Mouse (Mus musculus): ENCODE measurements around the gene Sdc4. TPM values are rescaled to one million over a fixed set of nuclear protein-coding genes. Genes with fewer than 3 reads are reported as not detected.

The Sdc4 gene
- total and polyA plus RNA-seq, 3 experiments = not detected

GRCm38 (mm10) chr2:164418308-164418875 lies 25.3 kb downstream of the Sdc4 start:
- DNase-seq (ENCODE audit: low read depth, low spot score) = no peak
- no peaks in the 10 kb centered on the region; a peak in 1 of 4 replicates for H3K27me3 ChIP-seq (ENCODE audit: control insufficient read depth in 1 of 2, insufficient read depth in 2 of 2, low read length in 2 of 2)
- TF ChIP-seq MAX (IDR thresholded peaks at IDR 0.05; ENCODE audit: low read length) (no peak), UBTF (IDR thresholded peaks at IDR 0.05; ENCODE audit: borderline replicate concordance, insufficient read depth, low read depth, low read length) (no peak), TAL1 (IDR thresholded peaks at IDR 0.05; ENCODE audit: low read length) (no peak), E2F4 (IDR thresholded peaks at IDR 0.05; ENCODE audit: borderline replicate concordance, low read depth, low read length) (no peak), POLR2AphosphoS2 (IDR thresholded peaks at IDR 0.05; ENCODE audit: low read length) (no peak), MYC (IDR thresholded peaks at IDR 0.05; ENCODE audit: low read depth, low read length) (no peak), HCFC1 (IDR thresholded peaks at IDR 0.05; ENCODE audit: low read depth, low read length) (no peak), RAD21 (IDR thresholded peaks at IDR 0.05; ENCODE audit: low read depth, low read length) (no peak), TCF12 (IDR thresholded peaks at IDR 0.05; ENCODE audit: low read depth, low read length) (no peak), KAT2A (conservative IDR thresholded peaks at IDR 0.05; ENCODE audit: low read depth, low read length) (no peak), ELF1 (IDR thresholded peaks at IDR 0.05; ENCODE audit: low read depth, low read length) (no peak), NRF1 (IDR thresholded peaks at IDR 0.05; ENCODE audit: insufficient read depth, low read depth, low read length, poor library complexity, severe bottlenecking) (no peak), RCOR1 (IDR thresholded peaks at IDR 0.05; ENCODE audit: low read depth, low read length) (no peak), BHLHE40 (IDR thresholded peaks at IDR 0.05; ENCODE audit: borderline replicate concordance, low read depth, low read length) (no peak), JUND (IDR thresholded peaks at IDR 0.05; ENCODE audit: low read depth, low read length) (no peak)
- H3K4me3 ChIP-seq (ENCODE audit: control insufficient read depth in 1 of 2, insufficient read depth in 1 of 2, low read depth in 2 of 2, low read length in 2 of 2) = no peak overlapping the region
- no peak overlapping the region for H3K27ac ChIP-seq (ENCODE audit: control insufficient read depth, low read depth, low read length)
- H3K36me3 ChIP-seq (ENCODE audit: control insufficient read depth in 1 of 2, insufficient read depth in 2 of 2, low read length in 2 of 2) = no peaks in the 10 kb centered on the region
- H3K9ac ChIP-seq (ENCODE audit: control insufficient read depth, low read depth, low read length, poor library complexity, severe bottlenecking) = no peak overlapping the region
- no peaks in the 10 kb centered on the region for H3K9me3 ChIP-seq (replicated peaks; ENCODE audit: insufficient read depth, low read length)
- no peaks in the 10 kb centered on the region for H3K4me1 ChIP-seq (ENCODE audit: control insufficient read depth in 1 of 2, insufficient read depth in 2 of 2, low read length in 2 of 2)
- H3K79me2 ChIP-seq (ENCODE audit: control insufficient read depth, insufficient read depth, low read length, poor library complexity) = no peaks in the 10 kb centered on the region

DNA sequence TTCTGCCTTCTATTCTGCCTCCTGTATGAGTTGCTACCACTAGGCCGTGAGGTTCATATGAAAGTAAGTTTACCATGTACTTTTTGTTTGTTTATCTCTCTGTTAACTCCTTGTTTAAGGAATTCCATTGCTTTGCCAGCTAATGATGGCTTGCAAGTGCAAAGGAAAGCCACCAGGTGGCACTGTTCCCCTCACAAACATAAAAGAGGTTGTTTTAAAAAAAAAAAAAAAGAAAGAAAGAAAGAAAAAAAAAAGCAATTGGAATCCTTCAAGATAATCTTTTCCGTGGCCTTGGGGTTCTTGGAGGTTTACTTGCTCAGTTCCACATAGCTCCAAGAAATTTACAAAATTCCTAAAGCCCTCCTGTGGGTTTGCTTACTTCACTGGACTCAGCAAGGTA lies 26.5 kb downstream of the Sdc4 start:
- Histone ChIP-seq H3K9ac (ENCODE audit: control insufficient read depth, low read depth, low read length, poor library complexity, severe bottlenecking) (no peak overlapping the region), H3K36me3 (ENCODE audit: control insufficient read depth in 1 of 2, insufficient read depth in 2 of 2, low read length in 2 of 2) (no peaks in the 10 kb centered on the region), H3K27me3 (ENCODE audit: control insufficient read depth in 1 of 2, insufficient read depth in 2 of 2, low read length in 2 of 2) (no peaks in the 10 kb centered on the region; a peak in 1 of 4 replicates), H3K27ac (ENCODE audit: control insufficient read depth, low read depth, low read length) (no peak overlapping the region), H3K4me3 (ENCODE audit: control insufficient read depth in 1 of 2, insufficient read depth in 1 of 2, low read depth in 2 of 2, low read length in 2 of 2) (no peak overlapping the region), H3K4me1 (ENCODE audit: control insufficient read depth in 1 of 2, insufficient read depth in 2 of 2, low read length in 2 of 2) (no peaks in the 10 kb centered on the region), H3K79me2 (ENCODE audit: control insufficient read depth, insufficient read depth, low read length, poor library complexity) (no peaks in the 10 kb centered on the region), H3K9me3 (replicated peaks; ENCODE audit: insufficient read depth, low read length) (no peaks in the 10 kb centered on the region)
- TF ChIP-seq UBTF (IDR thresholded peaks at IDR 0.05; ENCODE audit: borderline replicate concordance, insufficient read depth, low read depth, low read length) = no peak
- TF ChIP-seq BHLHE40 (IDR thresholded peaks at IDR 0.05; ENCODE audit: borderline replicate concordance, low read depth, low read length) = no peak
- TF ChIP-seq MYC (IDR thresholded peaks at IDR 0.05; ENCODE audit: low read depth, low read length) = no peak
- no peak for TF ChIP-seq RCOR1 (IDR thresholded peaks at IDR 0.05; ENCODE audit: low read depth, low read length)
- TF ChIP-seq ZNF384 (IDR thresholded peaks at IDR 0.05; ENCODE audit: low read depth, low read length) = peak; percentile 99
- TF ChIP-seq JUND (IDR thresholded peaks at IDR 0.05; ENCODE audit: low read depth, low read length) = no peak
- TF ChIP-seq ZC3H11A (IDR thresholded peaks at IDR 0.05; ENCODE audit: low read depth, low read length) = peak; percentile 57
- TF ChIP-seq CHD1 (IDR thresholded peaks at IDR 0.05; ENCODE audit: low read depth, low read length) = no peak
- no peak for TF ChIP-seq ETS1 (IDR thresholded peaks at IDR 0.05; ENCODE audit: low read depth, low read length)
- TF ChIP-seq SMC3 (IDR thresholded peaks at IDR 0.05; ENCODE audit: low read depth, low read length) = peak; percentile 85
- no peak for TF ChIP-seq TBP (IDR thresholded peaks at IDR 0.05; ENCODE audit: low read depth, low read length)
- TF ChIP-seq ELF1 (IDR thresholded peaks at IDR 0.05; ENCODE audit: low read depth, low read length) = no peak
- peak; percentile 84 for TF ChIP-seq RAD21 (IDR thresholded peaks at IDR 0.05; ENCODE audit: low read depth, low read length)
- peak; percentile 64 to 83 (median 70) for TF ChIP-seq CTCF (IDR thresholded peaks at IDR 0.05 in 2 of 3, conservative IDR thresholded peaks at IDR 0.05 in 1 of 3; ENCODE audit: control insufficient read depth in 1 of 3, insufficient read depth in 1 of 3, low read depth in 2 of 3, low read length in 3 of 3, poor library complexity in 1 of 3, severe bottlenecking in 1 of 3)
- no peak for TF ChIP-seq ZMIZ1 (IDR thresholded peaks at IDR 0.05; ENCODE audit: low read depth, low read length)
- TF ChIP-seq USF2 (IDR thresholded peaks at IDR 0.05; ENCODE audit: borderline replicate concordance in 1 of 2, insufficient read depth in 1 of 2, low read depth in 1 of 2, low read length in 2 of 2) = no peak
- peak; percentile 56 for DNase-seq (ENCODE audit: low read depth, low spot score)

All from MEL (cell line).